Mouse (Mus musculus): ENCODE measurements around the gene Gss. TPM values are rescaled to one million over a fixed set of nuclear protein-coding genes. Genes with fewer than 3 reads are reported as not detected.
A peak's percentile ranks its signal among the peaks of the same experiment; 100 is the strongest.

The Gss gene
- polyA plus RNA-seq, 1 experiment from 2014 or later: 41.8 TPM

- WGBS: 73% methylated on average over 30 of the region's 30 CpGs
- Histone ChIP-seq H3K4me2 (ENCODE audit: low read depth, low read length) (no peak overlapping the region), H3K27ac (ENCODE audit: low read length) (no peak overlapping the region), H3K9me3 (replicated peaks; ENCODE audit: control insufficient read depth, low read length) (no peaks in the 10 kb centered on the region), H3K9ac (ENCODE audit: low read length) (no peak overlapping the region), H3K27me3 (ENCODE audit: control insufficient read depth, insufficient read depth, low read length) (peaks cover 31% of the 10 kb centered on the region), H3K4me3 (replicated peaks; ENCODE audit: low read length) (no peak overlapping the region), H3K4me1 (ENCODE audit: control insufficient read depth, insufficient read depth, low read length) (peaks cover 5% of the 10 kb centered on the region), H3K36me3 (ENCODE audit: control insufficient read depth, insufficient read depth, low read length) (peaks cover 30% of the 10 kb centered on the region)
- ATAC-seq (ENCODE audit: insufficient read depth, low FRiP score): no peak
Measured at GRCm38 (mm10) chr2:155632138-155632936, 39.7 kb upstream of the Gss start.

DNA sequence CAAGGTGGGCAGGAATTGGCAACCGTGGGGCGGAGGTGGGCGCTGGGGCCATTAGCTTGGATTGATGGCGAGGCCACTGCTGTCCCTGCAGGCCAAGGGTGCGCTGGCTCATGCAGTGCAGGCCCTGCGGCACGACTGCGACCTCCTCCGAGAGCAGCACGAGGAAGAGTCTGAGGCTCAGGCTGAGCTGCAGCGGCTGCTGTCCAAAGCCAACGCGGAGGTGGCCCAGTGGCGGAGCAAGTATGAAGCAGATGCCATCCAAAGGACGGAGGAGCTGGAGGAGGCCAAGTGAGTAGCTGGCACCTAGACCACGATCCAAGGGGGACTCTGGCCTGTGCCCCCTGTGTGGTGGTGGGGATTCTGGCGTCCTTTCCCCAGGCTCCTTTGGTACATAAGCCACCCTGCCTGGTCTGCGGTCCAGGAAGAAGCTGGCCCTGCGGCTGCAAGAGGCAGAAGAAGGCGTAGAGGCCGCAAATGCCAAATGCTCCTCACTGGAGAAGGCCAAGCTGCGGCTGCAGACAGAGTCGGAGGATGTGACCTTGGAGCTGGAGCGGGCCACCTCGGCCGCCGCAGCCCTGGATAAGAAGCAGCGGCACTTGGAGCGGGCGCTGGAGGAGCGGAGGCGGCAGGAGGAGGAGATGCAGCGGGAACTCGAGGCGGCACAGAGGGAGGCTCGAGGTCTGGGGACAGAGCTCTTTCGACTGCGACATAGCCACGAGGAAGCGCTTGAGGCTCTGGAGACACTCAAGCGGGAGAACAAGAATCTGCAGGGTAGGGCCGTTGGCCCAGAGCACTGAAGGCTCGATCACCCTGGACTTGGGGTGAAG is 38.2 kb upstream of the Gss start:
- no peak overlapping the region for H3K27ac ChIP-seq (ENCODE audit: low read length)
- no peak overlapping the region; the same call in 1 of the 2 replicates for H3K9ac ChIP-seq (ENCODE audit: low read length)
- peaks cover 22% of the 10 kb centered on the region for H3K36me3 ChIP-seq (ENCODE audit: control insufficient read depth, insufficient read depth, low read length)
- peaks cover 31% of the 10 kb centered on the region for H3K27me3 ChIP-seq (ENCODE audit: control insufficient read depth, insufficient read depth, low read length)
- no peak for ATAC-seq (ENCODE audit: insufficient read depth, low FRiP score)
- H3K4me1 ChIP-seq (ENCODE audit: control insufficient read depth, insufficient read depth, low read length): peaks cover 5% of the 10 kb centered on the region
- no peaks in the 10 kb centered on the region for H3K9me3 ChIP-seq (replicated peaks; ENCODE audit: control insufficient read depth, low read length)
- no peak overlapping the region for H3K4me3 ChIP-seq (replicated peaks; ENCODE audit: low read length)
- H3K4me2 ChIP-seq (ENCODE audit: low read depth, low read length): no peak overlapping the region
- WGBS: 45% methylated on average over 43 of the region's 43 CpGs

DNA sequence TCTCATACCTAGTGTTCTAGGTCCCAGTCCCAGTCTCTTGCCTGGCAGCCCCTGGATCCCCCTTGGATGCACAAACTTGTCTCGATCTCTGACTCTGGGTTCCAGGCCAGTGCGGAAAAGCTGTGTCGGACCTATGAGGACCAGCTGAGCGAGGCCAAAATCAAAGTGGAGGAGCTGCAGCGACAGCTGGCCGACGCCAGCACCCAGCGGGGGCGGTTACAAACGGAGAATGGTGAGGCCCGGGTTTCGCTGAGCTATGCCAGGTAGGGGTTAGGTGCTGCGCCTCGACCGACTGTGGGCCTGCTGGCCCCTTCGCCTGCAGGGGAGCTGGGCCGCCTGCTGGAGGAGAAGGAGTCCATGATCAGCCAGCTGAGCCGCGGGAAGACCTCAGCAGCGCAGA is 37.5 kb upstream of the Gss start:
- H3K36me3 ChIP-seq (ENCODE audit: control insufficient read depth, insufficient read depth, low read length): peaks cover 22% of the 10 kb centered on the region
- no peak overlapping the region for H3K9ac ChIP-seq (ENCODE audit: low read length)
- H3K27me3 ChIP-seq (ENCODE audit: control insufficient read depth, insufficient read depth, low read length): peaks cover 31% of the 10 kb centered on the region
- H3K4me3 ChIP-seq (replicated peaks; ENCODE audit: low read length): no peak overlapping the region
- H3K9me3 ChIP-seq (replicated peaks; ENCODE audit: control insufficient read depth, low read length): no peaks in the 10 kb centered on the region
- no peak overlapping the region for H3K27ac ChIP-seq (ENCODE audit: low read length)
- H3K4me1 ChIP-seq (ENCODE audit: control insufficient read depth, insufficient read depth, low read length): peaks cover 5% of the 10 kb centered on the region
- no peak overlapping the region for H3K4me2 ChIP-seq (ENCODE audit: low read depth, low read length)
- WGBS: 60% methylated on average over 20 of the region's 20 CpGs
- no peak for ATAC-seq (ENCODE audit: insufficient read depth, low FRiP score)

GRCm38 (mm10) chr2:155629231-155629661 is 36.6 kb upstream of the Gss start:
- Histone ChIP-seq H3K36me3 (ENCODE audit: control insufficient read depth, insufficient read depth, low read length) (peaks cover 13% of the 10 kb centered on the region), H3K9ac (ENCODE audit: low read length) (peak overlapping the region; percentile 59), H3K4me3 (replicated peaks; ENCODE audit: low read length) (peak overlapping the region; percentile 41), H3K4me1 (ENCODE audit: control insufficient read depth, insufficient read depth, low read length) (peaks cover 5% of the 10 kb centered on the region), H3K9me3 (replicated peaks; ENCODE audit: control insufficient read depth, low read length) (no peaks in the 10 kb centered on the region), H3K27me3 (ENCODE audit: control insufficient read depth, insufficient read depth, low read length) (peaks cover 31% of the 10 kb centered on the region), H3K4me2 (ENCODE audit: low read depth, low read length) (peak overlapping the region; percentile 74), H3K27ac (ENCODE audit: low read length) (no peak overlapping the region)
- WGBS: 2% methylated on average over 35 of the region's 35 CpGs
- ATAC-seq (ENCODE audit: insufficient read depth, low FRiP score): no peak

GRCm38 (mm10) chr2:155628519-155628918 is 35.9 kb upstream of the Gss start:
- H3K27me3 ChIP-seq (ENCODE audit: control insufficient read depth, insufficient read depth, low read length): peaks cover 31% of the 10 kb centered on the region
- no peak overlapping the region for H3K9ac ChIP-seq (ENCODE audit: low read length)
- peaks cover 5% of the 10 kb centered on the region for H3K4me1 ChIP-seq (ENCODE audit: control insufficient read depth, insufficient read depth, low read length)
- no peak overlapping the region for H3K27ac ChIP-seq (ENCODE audit: low read length)
- H3K4me2 ChIP-seq (ENCODE audit: low read depth, low read length): no peak overlapping the region
- no peaks in the 10 kb centered on the region for H3K9me3 ChIP-seq (replicated peaks; ENCODE audit: control insufficient read depth, low read length)
- H3K36me3 ChIP-seq (ENCODE audit: control insufficient read depth, insufficient read depth, low read length): 0 out of 2 replicates have a peak, but pooled peaks cover 6% of the 10 kb centered on the region
- no peak for ATAC-seq (ENCODE audit: insufficient read depth, low FRiP score)
- no peak overlapping the region for H3K4me3 ChIP-seq (replicated peaks; ENCODE audit: low read length)
- 88% methylated on average over 13 of the region's 13 CpGs for WGBS

DNA sequence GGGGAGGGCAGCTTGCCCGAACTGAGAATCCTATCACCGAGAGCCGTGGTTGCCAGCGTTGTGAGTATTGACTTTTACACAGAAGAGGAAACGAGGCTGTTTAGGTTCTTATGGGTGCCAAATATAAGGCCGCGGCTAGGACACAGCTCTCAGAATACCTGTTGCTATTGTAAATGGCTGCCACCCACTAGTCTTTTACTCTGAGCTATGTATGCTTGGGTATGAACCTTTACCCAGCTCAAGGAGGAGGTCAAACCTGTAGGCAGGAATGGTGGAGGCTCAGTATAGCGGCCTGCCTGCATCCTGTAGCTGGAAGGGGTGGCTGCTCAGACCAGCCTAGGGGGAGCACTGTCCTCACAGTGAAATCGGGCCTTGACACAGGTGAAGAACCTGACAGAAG is 35.5 kb upstream of the Gss start:
- ATAC-seq (ENCODE audit: insufficient read depth, low FRiP score): no peak

DNA sequence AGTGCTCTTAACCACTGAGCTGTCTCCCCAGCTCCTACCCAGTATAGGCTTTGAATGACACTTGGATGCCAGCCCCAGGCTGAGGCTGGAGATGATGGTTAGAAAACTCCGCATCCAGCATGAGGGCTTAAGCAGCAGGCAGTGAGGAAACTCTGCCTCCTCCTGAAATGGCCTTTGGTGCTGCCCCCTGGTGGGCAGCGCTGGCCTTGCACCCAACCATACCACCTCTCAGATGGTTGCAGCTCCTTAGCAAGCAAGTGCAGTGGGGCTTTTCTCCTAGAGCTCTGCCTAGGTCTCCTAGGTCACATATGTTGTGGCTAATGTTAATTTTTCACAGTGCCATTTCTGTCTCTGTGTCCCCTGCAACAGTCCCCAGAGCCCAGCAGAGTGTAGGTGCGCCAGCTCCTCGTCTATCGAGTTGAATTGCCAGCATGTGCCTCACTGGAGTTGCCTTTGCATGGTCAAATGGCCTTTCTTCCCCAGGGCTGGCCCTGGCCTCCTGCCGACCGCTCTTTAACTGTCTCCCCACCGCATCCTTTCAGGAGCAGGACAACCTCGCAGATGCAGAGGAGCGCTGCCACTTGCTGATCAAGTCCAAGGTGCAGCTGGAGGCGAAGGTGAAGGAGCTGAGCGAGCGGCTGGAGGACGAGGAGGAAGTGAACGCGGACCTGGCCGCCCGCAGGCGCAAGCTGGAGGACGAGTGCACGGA is 34.6 kb upstream of the Gss start:
- no peak overlapping the region for H3K9ac ChIP-seq (ENCODE audit: low read length)
- H3K9me3 ChIP-seq (replicated peaks; ENCODE audit: control insufficient read depth, low read length): no peaks in the 10 kb centered on the region
- peaks cover 5% of the 10 kb centered on the region for H3K4me1 ChIP-seq (ENCODE audit: control insufficient read depth, insufficient read depth, low read length)
- WGBS: 59% methylated on average over 21 of the region's 21 CpGs
- H3K27me3 ChIP-seq (ENCODE audit: control insufficient read depth, insufficient read depth, low read length): peaks cover 30% of the 10 kb centered on the region
- H3K4me2 ChIP-seq (ENCODE audit: low read depth, low read length): no peak overlapping the region
- ATAC-seq (ENCODE audit: insufficient read depth, low FRiP score): no peak
- H3K4me3 ChIP-seq (replicated peaks; ENCODE audit: low read length): no peak overlapping the region
- H3K27ac ChIP-seq (ENCODE audit: low read length): no peak overlapping the region
- no peaks in the 10 kb centered on the region for H3K36me3 ChIP-seq (ENCODE audit: control insufficient read depth, insufficient read depth, low read length)

More for the DNA sequence above, 35.5 kb upstream of the Gss start:
- Histone ChIP-seq H3K27ac (ENCODE audit: low read length) (no peak overlapping the region), H3K4me1 (ENCODE audit: control insufficient read depth, insufficient read depth, low read length) (peaks cover 5% of the 10 kb centered on the region), H3K36me3 (ENCODE audit: control insufficient read depth, insufficient read depth, low read length) (0 out of 2 replicates have a peak, but pooled peaks cover 4% of the 10 kb centered on the region), H3K4me3 (replicated peaks; ENCODE audit: low read length) (no peak overlapping the region), H3K9me3 (replicated peaks; ENCODE audit: control insufficient read depth, low read length) (no peaks in the 10 kb centered on the region), H3K4me2 (ENCODE audit: low read depth, low read length) (no peak overlapping the region), H3K27me3 (ENCODE audit: control insufficient read depth, insufficient read depth, low read length) (peaks cover 31% of the 10 kb centered on the region), H3K9ac (ENCODE audit: low read length) (no peak overlapping the region)
- 88% methylated on average over 9 of the region's 9 CpGs for WGBS

- no peaks in the 10 kb centered on the region for H3K36me3 ChIP-seq (ENCODE audit: control insufficient read depth, insufficient read depth, low read length)
- no peak overlapping the region for H3K27ac ChIP-seq (ENCODE audit: low read length)
- H3K4me1 ChIP-seq (ENCODE audit: control insufficient read depth, insufficient read depth, low read length): peaks cover 5% of the 10 kb centered on the region
- no peaks in the 10 kb centered on the region for H3K9me3 ChIP-seq (replicated peaks; ENCODE audit: control insufficient read depth, low read length)
- H3K4me3 ChIP-seq (replicated peaks; ENCODE audit: low read length): no peak overlapping the region
- 51% methylated on average over 15 of the region's 15 CpGs for WGBS
- H3K9ac ChIP-seq (ENCODE audit: low read length): no peak overlapping the region
- no peak overlapping the region for H3K4me2 ChIP-seq (ENCODE audit: low read depth, low read length)
- no peak for ATAC-seq (ENCODE audit: insufficient read depth, low FRiP score)
- H3K27me3 ChIP-seq (ENCODE audit: control insufficient read depth, insufficient read depth, low read length): peaks cover 21% of the 10 kb centered on the region
Measured at GRCm38 (mm10) chr2:155626277-155626676, 33.7 kb upstream of the Gss start.

All from stomach, embryonic 16.5 days (tissue).